Mouse (Mus musculus): ENCODE data around the gene Lrrc4. TPM values are rescaled to one million over a fixed set of nuclear protein-coding genes. Genes with fewer than 3 reads are reported as not detected.

Gene Lrrc4
- polyA plus RNA-seq, 1 experiment from 2014 or later = 2.7 TPM

- H3K9ac ChIP-seq (ENCODE audit: low read length) = peak overlapping the region; percentile 29; the same call in 1 of the 2 replicates
- H3K27me3 ChIP-seq (ENCODE audit: control insufficient read depth, insufficient read depth, low read length) = no peaks in the 10 kb centered on the region
- H3K4me3 ChIP-seq (ENCODE audit: low read depth, low read length) = no peak overlapping the region
- H3K36me3 ChIP-seq (ENCODE audit: control insufficient read depth, insufficient read depth, low read length) = no peaks in the 10 kb centered on the region
- ATAC-seq (ENCODE audit: low FRiP score) (peak; percentile 90), DNase-seq (ENCODE audit: low spot score, missing footprints) (peak; percentile 89)
- WGBS = 51% methylated on average over 4 of the region's 4 CpGs
- H3K4me1 ChIP-seq (ENCODE audit: control insufficient read depth, insufficient read depth, low read length) = peaks cover 20% of the 10 kb centered on the region
- no peak overlapping the region for H3K4me2 ChIP-seq
- H3K9me3 ChIP-seq (ENCODE audit: control insufficient read depth, low read length) = no peaks in the 10 kb centered on the region
- H3K27ac ChIP-seq (ENCODE audit: low read depth, low read length) = peak overlapping the region; percentile 73
Measured at GRCm38 (mm10) chr6:28783082-28783647, 48.4 kb downstream of the Lrrc4 start.

DNA sequence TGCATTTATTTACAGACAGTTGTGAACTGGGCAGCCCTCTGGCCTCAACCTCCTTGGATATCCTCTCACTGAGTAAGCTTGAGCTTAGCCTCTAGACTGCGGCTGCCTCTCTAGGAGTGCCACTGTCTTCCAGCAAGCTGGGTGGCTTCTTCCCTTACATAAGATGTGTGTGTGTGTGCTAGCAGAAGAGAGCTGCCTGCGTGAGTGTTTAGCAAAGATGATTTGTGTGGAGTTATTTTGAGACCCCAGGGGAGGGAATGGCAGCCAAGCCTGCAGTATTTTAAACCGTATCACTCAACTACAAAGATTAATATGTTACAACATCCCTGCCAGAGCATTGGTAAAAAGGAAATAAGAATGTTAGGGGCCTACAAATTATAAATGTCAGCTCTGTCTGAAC lies 49.9 kb downstream of the Lrrc4 start:
- Histone ChIP-seq H3K4me3 (ENCODE audit: low read depth, low read length) (no peak overlapping the region), H3K36me3 (ENCODE audit: control insufficient read depth, insufficient read depth, low read length) (no peaks in the 10 kb centered on the region), H3K27ac (ENCODE audit: low read depth, low read length) (no peak overlapping the region), H3K4me1 (ENCODE audit: control insufficient read depth, insufficient read depth, low read length) (peaks cover 22% of the 10 kb centered on the region), H3K9ac (ENCODE audit: low read length) (no peak overlapping the region), H3K27me3 (ENCODE audit: control insufficient read depth, insufficient read depth, low read length) (no peaks in the 10 kb centered on the region), H3K4me2 (no peak overlapping the region), H3K9me3 (ENCODE audit: control insufficient read depth, low read length) (no peaks in the 10 kb centered on the region)
- 82% methylated on average over 3 of the region's 3 CpGs for WGBS
- ATAC-seq (ENCODE audit: low FRiP score) = no peak
- no peak for DNase-seq (ENCODE audit: low spot score, missing footprints)

DNA sequence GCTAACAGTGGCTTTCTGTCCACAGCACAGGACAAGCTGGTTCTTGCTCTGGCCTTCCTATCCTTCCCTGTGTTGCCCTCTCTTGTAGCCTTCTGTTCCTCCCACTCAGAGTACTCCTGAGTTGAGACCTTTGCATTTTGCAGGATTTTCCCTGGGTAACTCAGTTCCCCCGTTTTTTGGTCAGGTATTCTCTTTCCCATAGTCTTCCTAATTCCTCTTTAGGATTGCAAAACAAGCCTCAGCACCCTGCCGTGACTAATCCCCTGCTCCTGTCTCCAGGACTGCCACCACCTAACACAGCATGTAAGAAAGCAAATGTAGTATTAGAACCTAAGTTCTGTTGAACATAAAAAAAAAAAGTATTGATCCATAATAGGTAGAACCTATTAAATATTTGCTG lies 60.2 kb downstream of the Lrrc4 start:
- peaks cover 2% of the 10 kb centered on the region; the same call in 1 of the 2 replicates for H3K4me1 ChIP-seq (ENCODE audit: control insufficient read depth, insufficient read depth, low read length)
- DNase-seq (ENCODE audit: low spot score, missing footprints) (no peak), ATAC-seq (ENCODE audit: low FRiP score) (no peak)
- H3K4me3 ChIP-seq (ENCODE audit: low read depth, low read length) = no peak overlapping the region
- no peaks in the 10 kb centered on the region for H3K9me3 ChIP-seq (ENCODE audit: control insufficient read depth, low read length)
- no peaks in the 10 kb centered on the region for H3K27me3 ChIP-seq (ENCODE audit: control insufficient read depth, insufficient read depth, low read length)
- no peaks in the 10 kb centered on the region for H3K36me3 ChIP-seq (ENCODE audit: control insufficient read depth, insufficient read depth, low read length)
- no peak overlapping the region for H3K9ac ChIP-seq (ENCODE audit: low read length)
- H3K4me2 ChIP-seq = no peak overlapping the region
- 10% methylated on average over 2 of the region's 2 CpGs for whole genome bisulfite sequencing
- no peak overlapping the region for H3K27ac ChIP-seq (ENCODE audit: low read depth, low read length)

GRCm38 (mm10) chr6:28767891-28768481 lies 63.6 kb downstream of the Lrrc4 start:
- no peaks in the 10 kb centered on the region for H3K36me3 ChIP-seq (ENCODE audit: control insufficient read depth, insufficient read depth, low read length)
- no peak overlapping the region for H3K27ac ChIP-seq (ENCODE audit: low read depth, low read length)
- H3K4me1 ChIP-seq (ENCODE audit: control insufficient read depth, insufficient read depth, low read length) = peaks cover 2% of the 10 kb centered on the region; the same call in 1 of the 2 replicates
- no peaks in the 10 kb centered on the region for H3K27me3 ChIP-seq (ENCODE audit: control insufficient read depth, insufficient read depth, low read length)
- no peak overlapping the region for H3K4me2 ChIP-seq
- H3K4me3 ChIP-seq (ENCODE audit: low read depth, low read length) = no peak overlapping the region
- no peak overlapping the region for H3K9ac ChIP-seq (ENCODE audit: low read length)
- ATAC-seq (ENCODE audit: low FRiP score) = no peak
- WGBS = 95% methylated on average over 6 of the region's 6 CpGs
- DNase-seq (ENCODE audit: low spot score, missing footprints) = no peak
- no peaks in the 10 kb centered on the region for H3K9me3 ChIP-seq (ENCODE audit: control insufficient read depth, low read length)

- WGBS = 78% methylated on average over 3 of the region's 3 CpGs
- Histone ChIP-seq H3K9me3 (ENCODE audit: control insufficient read depth, low read length) (no peaks in the 10 kb centered on the region), H3K27me3 (ENCODE audit: control insufficient read depth, insufficient read depth, low read length) (no peaks in the 10 kb centered on the region), H3K36me3 (ENCODE audit: control insufficient read depth, insufficient read depth, low read length) (no peaks in the 10 kb centered on the region), H3K9ac (ENCODE audit: low read length) (no peak overlapping the region), H3K4me2 (no peak overlapping the region), H3K4me1 (ENCODE audit: control insufficient read depth, insufficient read depth, low read length) (peaks cover 13% of the 10 kb centered on the region), H3K27ac (ENCODE audit: low read depth, low read length) (no peak overlapping the region), H3K4me3 (ENCODE audit: low read depth, low read length) (no peak overlapping the region)
- DNase-seq (ENCODE audit: low spot score, missing footprints) (no peak), ATAC-seq (ENCODE audit: low FRiP score) (no peak)
Measured at GRCm38 (mm10) chr6:28766622-28767021, 64.9 kb downstream of the Lrrc4 start.

GRCm38 (mm10) chr6:28762132-28762775 lies 69.3 kb downstream of the Lrrc4 start:
- WGBS = 13% methylated on average over 5 of the region's 5 CpGs
- H3K36me3 ChIP-seq (ENCODE audit: control insufficient read depth, insufficient read depth, low read length) = no peaks in the 10 kb centered on the region
- H3K27me3 ChIP-seq (ENCODE audit: control insufficient read depth, insufficient read depth, low read length) = no peaks in the 10 kb centered on the region
- DNase-seq (ENCODE audit: low spot score, missing footprints) (no peak), ATAC-seq (ENCODE audit: low FRiP score) (no peak)
- no peak overlapping the region for H3K4me3 ChIP-seq (ENCODE audit: low read depth, low read length)
- no peaks in the 10 kb centered on the region for H3K9me3 ChIP-seq (ENCODE audit: control insufficient read depth, low read length)
- peaks cover 16% of the 10 kb centered on the region for H3K4me1 ChIP-seq (ENCODE audit: control insufficient read depth, insufficient read depth, low read length)
- no peak overlapping the region for H3K4me2 ChIP-seq
- no peak overlapping the region for H3K9ac ChIP-seq (ENCODE audit: low read length)
- H3K27ac ChIP-seq (ENCODE audit: low read depth, low read length) = no peak overlapping the region

DNA sequence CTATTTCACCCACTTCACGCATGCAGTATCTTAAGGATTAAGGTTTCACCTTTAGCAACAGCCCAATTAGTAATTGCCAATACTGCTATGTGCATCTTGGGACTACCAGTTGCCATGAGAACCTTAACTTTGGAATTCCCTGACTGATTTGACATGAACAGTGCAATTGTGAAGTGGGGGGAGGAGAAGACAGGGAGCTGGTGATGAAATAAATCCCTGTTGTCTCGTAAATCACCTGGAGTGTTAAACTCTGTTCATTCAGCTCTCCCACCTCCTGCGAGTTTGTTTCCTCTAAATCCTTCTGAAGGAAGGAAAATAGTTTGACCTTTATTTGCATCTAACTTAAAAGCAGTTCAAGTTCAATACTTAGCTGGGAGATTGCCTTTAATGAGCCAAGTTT lies 69.8 kb downstream of the Lrrc4 start:
- WGBS = 29% methylated on average over 3 of the region's 3 CpGs
- Histone ChIP-seq H3K9me3 (ENCODE audit: control insufficient read depth, low read length) (no peaks in the 10 kb centered on the region), H3K4me3 (ENCODE audit: low read depth, low read length) (no peak overlapping the region), H3K9ac (ENCODE audit: low read length) (no peak overlapping the region), H3K4me1 (ENCODE audit: control insufficient read depth, insufficient read depth, low read length) (peaks cover 16% of the 10 kb centered on the region), H3K4me2 (no peak overlapping the region), H3K27ac (ENCODE audit: low read depth, low read length) (no peak overlapping the region), H3K27me3 (ENCODE audit: control insufficient read depth, insufficient read depth, low read length) (no peaks in the 10 kb centered on the region), H3K36me3 (ENCODE audit: control insufficient read depth, insufficient read depth, low read length) (no peaks in the 10 kb centered on the region)
- ATAC-seq (ENCODE audit: low FRiP score) = no peak
- DNase-seq (ENCODE audit: low spot score, missing footprints) = no peak

DNA sequence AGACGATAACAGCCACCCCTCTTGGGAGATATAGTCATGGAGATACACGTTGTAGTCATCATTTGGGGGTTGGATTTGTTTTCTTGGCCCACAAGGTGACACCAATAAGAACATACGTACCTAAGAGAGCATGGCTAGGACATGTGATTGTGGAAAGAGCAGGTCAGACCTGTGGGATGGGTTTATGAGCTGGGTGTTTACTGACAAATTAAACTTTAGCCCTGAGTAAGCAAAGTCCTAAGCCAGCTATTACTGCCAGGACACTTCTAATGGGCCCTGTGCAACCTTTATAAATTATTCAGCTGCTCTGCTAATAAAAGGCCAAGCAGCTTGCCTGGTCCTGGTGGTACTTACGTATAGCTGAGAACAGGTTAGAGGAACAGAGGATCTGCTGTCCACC lies 73.3 kb downstream of the Lrrc4 start:
- Histone ChIP-seq H3K9ac (ENCODE audit: low read length) (no peak overlapping the region), H3K9me3 (ENCODE audit: control insufficient read depth, low read length) (no peaks in the 10 kb centered on the region), H3K4me2 (no peak overlapping the region), H3K36me3 (ENCODE audit: control insufficient read depth, insufficient read depth, low read length) (no peaks in the 10 kb centered on the region), H3K27me3 (ENCODE audit: control insufficient read depth, insufficient read depth, low read length) (no peaks in the 10 kb centered on the region), H3K4me3 (ENCODE audit: low read depth, low read length) (no peak overlapping the region), H3K27ac (ENCODE audit: low read depth, low read length) (no peak overlapping the region), H3K4me1 (ENCODE audit: control insufficient read depth, insufficient read depth, low read length) (peaks cover 23% of the 10 kb centered on the region)
- 80% methylated on average over 4 of the region's 4 CpGs for WGBS
- ATAC-seq (ENCODE audit: low FRiP score) (no peak), DNase-seq (ENCODE audit: low spot score, missing footprints) (no peak)

DNA sequence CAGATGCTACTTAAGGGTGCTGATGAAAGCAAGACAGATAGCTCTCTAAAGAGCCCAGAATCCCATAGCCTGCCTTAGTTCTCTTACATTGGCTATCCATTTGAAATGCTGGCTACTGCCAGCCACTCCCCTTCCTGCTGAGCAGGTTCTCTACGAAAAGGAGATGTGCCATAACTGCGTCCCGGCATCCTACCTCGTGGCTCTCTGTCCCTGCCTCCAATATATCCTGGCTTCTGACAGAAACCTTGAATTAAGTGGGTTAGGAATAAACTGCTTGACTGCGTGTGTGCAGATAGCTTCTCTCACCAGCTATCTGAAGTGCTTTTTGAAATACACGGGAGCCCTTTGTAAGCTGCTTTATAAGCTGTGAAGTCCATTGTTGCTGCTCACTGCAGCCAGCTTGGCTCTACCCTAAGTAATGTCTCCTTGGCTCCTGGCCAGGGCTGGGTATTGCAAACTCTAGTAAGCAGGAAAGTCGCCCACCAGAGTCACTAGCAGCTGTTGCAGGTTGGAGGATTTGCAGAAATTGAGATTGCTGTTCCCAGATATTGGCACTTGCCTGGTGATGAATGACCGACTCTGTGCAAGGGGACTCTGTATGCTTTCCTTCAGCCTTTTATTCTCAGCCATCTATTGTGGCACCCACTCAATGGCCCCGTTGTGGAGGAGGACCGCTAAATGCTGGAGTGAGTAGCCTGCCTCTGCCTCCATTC lies 75.1 kb downstream of the Lrrc4 start:
- Histone ChIP-seq H3K9ac (ENCODE audit: low read length) (no peak overlapping the region), H3K4me2 (no peak overlapping the region)
- no peak for DNase-seq (ENCODE audit: low spot score, missing footprints)

More for the DNA sequence above, 75.1 kb downstream of the Lrrc4 start:
- peaks cover 10% of the 10 kb centered on the region for H3K4me1 ChIP-seq (ENCODE audit: control insufficient read depth, insufficient read depth, low read length)
- H3K27ac ChIP-seq (ENCODE audit: low read depth, low read length) = peak overlapping the region; percentile 48; the same call in 1 of the 2 replicates
- ATAC-seq (ENCODE audit: low FRiP score) = peak; percentile 71
- H3K9me3 ChIP-seq (ENCODE audit: control insufficient read depth, low read length) = no peaks in the 10 kb centered on the region
- no peaks in the 10 kb centered on the region for H3K36me3 ChIP-seq (ENCODE audit: control insufficient read depth, insufficient read depth, low read length)
- WGBS = 52% methylated on average over 10 of the region's 10 CpGs
- no peak overlapping the region for H3K4me3 ChIP-seq (ENCODE audit: low read depth, low read length)
- H3K27me3 ChIP-seq (ENCODE audit: control insufficient read depth, insufficient read depth, low read length) = no peaks in the 10 kb centered on the region

All from midbrain, embryonic 11.5 days (tissue).